Mouse (Mus musculus): ENCODE measurements around the gene 1810013L24Rik.

GRCm38 (mm10) chr16:8836876-8837275 is 7.0 kb downstream of the 1810013L24Rik start:
- TF ChIP-seq CTCF (IDR thresholded peaks at IDR 0.05; ENCODE audit: low read depth) (no peak), EP300 (IDR thresholded peaks at IDR 0.05; ENCODE audit: low read depth) (no peak)

Data from liver, embryonic 14.5 days (tissue).